Mouse (Mus musculus) limb, embryonic 10.5 days (tissue): Measurements from ENCODE around the gene Sp9. TPM values are rescaled to one million over a fixed set of nuclear protein-coding genes. Genes with fewer than 3 reads are reported as not detected.
A peak's percentile ranks its signal among the peaks of the same experiment; 100 is the strongest.

Source experiments
- DNase-seq: peaks from one replicate; pipeline ENCODE4 v3.0.0-alpha.2; 2017; ENCODE audit warnings: low spot score
- H3K27ac ChIP-seq: fragments of 300-500 bp; sonication (generic); 2 replicates; pipeline ENCODE4 v1.5.1; 2016; ENCODE audit warnings: mild to moderate bottlenecking
- H3K27me3 ChIP-seq: fragments of 300-500 bp; sonication (generic); 2 replicates; pipeline ENCODE4 v1.6.1; 2016; ENCODE audit warnings: low read depth, mild to moderate bottlenecking; ENCODE audit not compliant: poor library complexity, severe bottlenecking
- H3K36me3 ChIP-seq: fragments of 300-500 bp; sonication (generic); 2 replicates; pipeline ENCODE4 v1.6.1; 2016; ENCODE audit warnings: mild to moderate bottlenecking, moderate library complexity
- H3K4me1 ChIP-seq: fragments of 300-500 bp; sonication (generic); 2 replicates; pipeline ENCODE4 v1.6.1; 2016
- H3K4me3 ChIP-seq: fragments of 300-500 bp; sonication (generic); 2 replicates; pipeline ENCODE4 v1.5.1; 2016; ENCODE audit warnings: mild to moderate bottlenecking, moderate library complexity
- H3K9me3 ChIP-seq: fragments of 300-500 bp; sonication (generic); replicated peaks from 2 replicates; pipeline ENCODE4 v1.6.1; 2016; ENCODE audit warnings: mild to moderate bottlenecking
- WGBS: fragments of 180-500 bp; shearing (Covaris S2); methylation state at CpG from one replicate; pipeline ENCODE4 v1.1.7; 2016; 5-methylcytosine and 5-hydroxymethylcytosine counted together
- polyA plus RNA-seq: library from polyadenylated mRNA; unstranded; fragments of >200 nt; fragmentation: Nextera tagmentation; extraction: Ambion mirVana; gene quantifications from 2 replicates; pipeline ENCODE4 v1.2.1, GENCODE M21; 2016

Sp9 gene
- 0.19 and 0.36 TPM in 2 replicates for polyA plus RNA-seq

- H3K4me1 ChIP-seq: peaks cover 57% of the 10 kb centered on the region
- peak within 1 kb of the TSS; percentile 53 for H3K4me3 ChIP-seq
- peaks cover 100% of the 10 kb centered on the region for H3K27me3 ChIP-seq
- H3K9me3 ChIP-seq: no peaks in the 10 kb centered on the region
- 0 out of 2 replicates have a peak within 1 kb of the TSS, but pooled peaks have one; percentile 69 for H3K27ac ChIP-seq
- H3K36me3 ChIP-seq: no peaks in the 10 kb centered on the region
- WGBS: under 1% methylated on average over 48 of the region's 48 CpGs
- DNase-seq: peak; percentile 89
These were observed at the start of gene Sp9 for GRCm38 (mm10) chr2:73271459-73272161. Gene Sp9 (plus strand): TSS chr2:73271925.

DNA sequence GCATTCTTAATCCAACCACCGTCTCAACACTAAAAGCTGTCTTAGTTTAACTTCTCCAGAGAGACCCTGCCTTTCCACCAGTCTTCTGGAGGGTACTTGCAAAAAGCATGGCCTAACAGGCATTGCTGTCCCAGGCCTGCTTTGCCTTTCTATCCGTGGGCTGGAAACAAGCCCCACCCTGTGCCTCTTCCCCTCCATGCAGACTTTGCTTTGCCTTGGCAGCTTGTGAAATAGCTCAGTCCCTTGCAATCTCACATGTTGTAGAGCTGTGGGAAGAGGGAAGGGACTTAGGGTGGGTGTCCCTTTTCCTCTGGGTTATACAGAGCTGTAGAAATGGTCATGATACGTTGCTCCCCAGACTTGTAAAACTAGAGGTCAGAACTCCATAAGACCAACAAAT, 40.6 kb upstream of the Sp9 start:
- 63% methylated on average over 3 of the region's 3 CpGs for WGBS
- no peak overlapping the region for H3K27ac ChIP-seq
- no peaks in the 10 kb centered on the region for H3K27me3 ChIP-seq

DNA sequence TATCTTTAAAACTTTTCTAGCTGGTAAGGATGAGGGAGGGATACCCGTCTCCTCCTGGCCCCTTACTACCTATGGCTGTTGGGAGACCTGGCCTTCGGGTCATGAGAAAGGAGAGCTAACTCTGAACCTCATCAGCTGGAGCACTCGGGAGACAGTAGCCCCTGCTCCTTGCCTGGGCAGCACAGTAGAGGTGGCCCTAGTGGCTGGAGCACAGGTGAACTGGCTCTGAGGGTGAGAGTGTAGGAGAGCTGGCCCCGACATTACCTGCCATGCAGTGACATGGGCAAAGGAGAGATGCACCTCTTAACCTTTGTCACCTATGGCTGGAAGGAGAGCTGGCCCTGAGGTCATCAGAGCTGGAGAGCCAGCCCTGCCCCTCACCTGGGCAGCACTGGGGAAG, 30.4 kb upstream of the Sp9 start:
- no peak overlapping the region for H3K27ac ChIP-seq
- no peaks in the 10 kb centered on the region for H3K9me3 ChIP-seq
- no peak overlapping the region for H3K4me3 ChIP-seq
- no peaks in the 10 kb centered on the region for H3K27me3 ChIP-seq
- WGBS: 78% methylated on average over 4 of the region's 4 CpGs
- H3K36me3 ChIP-seq: no peaks in the 10 kb centered on the region
- DNase-seq: no peak
- H3K4me1 ChIP-seq: peaks cover 9% of the 10 kb centered on the region

More for the DNA sequence above, 40.6 kb upstream of the Sp9 start:
- Histone ChIP-seq H3K4me1 (no peaks in the 10 kb centered on the region), H3K4me3 (no peak overlapping the region), H3K36me3 (no peaks in the 10 kb centered on the region), H3K9me3 (no peaks in the 10 kb centered on the region)
- DNase-seq: no peak

GRCm38 (mm10) chr2:73248701-73249100, 23.0 kb upstream of the Sp9 start:
- H3K9me3 ChIP-seq: no peaks in the 10 kb centered on the region
- H3K36me3 ChIP-seq: no peaks in the 10 kb centered on the region
- H3K4me1 ChIP-seq: peaks cover 6% of the 10 kb centered on the region
- H3K27ac ChIP-seq: no peak overlapping the region
- WGBS: 79% methylated on average over 4 of the region's 4 CpGs
- H3K27me3 ChIP-seq: 0 out of 2 replicates have a peak, but pooled peaks cover 4% of the 10 kb centered on the region
- DNase-seq: no peak
- H3K4me3 ChIP-seq: no peak overlapping the region

GRCm38 (mm10) chr2:73263172-73263765, 8.5 kb upstream of the Sp9 start:
- Histone ChIP-seq H3K27me3 (peaks cover 68% of the 10 kb centered on the region), H3K4me1 (peaks cover 38% of the 10 kb centered on the region), H3K4me3 (peak overlapping the region; percentile 57), H3K36me3 (no peaks in the 10 kb centered on the region), H3K27ac (peak overlapping the region; percentile 78), H3K9me3 (no peaks in the 10 kb centered on the region)
- no peak for DNase-seq
- WGBS: 3% methylated on average over 16 of the region's 16 CpGs

DNA sequence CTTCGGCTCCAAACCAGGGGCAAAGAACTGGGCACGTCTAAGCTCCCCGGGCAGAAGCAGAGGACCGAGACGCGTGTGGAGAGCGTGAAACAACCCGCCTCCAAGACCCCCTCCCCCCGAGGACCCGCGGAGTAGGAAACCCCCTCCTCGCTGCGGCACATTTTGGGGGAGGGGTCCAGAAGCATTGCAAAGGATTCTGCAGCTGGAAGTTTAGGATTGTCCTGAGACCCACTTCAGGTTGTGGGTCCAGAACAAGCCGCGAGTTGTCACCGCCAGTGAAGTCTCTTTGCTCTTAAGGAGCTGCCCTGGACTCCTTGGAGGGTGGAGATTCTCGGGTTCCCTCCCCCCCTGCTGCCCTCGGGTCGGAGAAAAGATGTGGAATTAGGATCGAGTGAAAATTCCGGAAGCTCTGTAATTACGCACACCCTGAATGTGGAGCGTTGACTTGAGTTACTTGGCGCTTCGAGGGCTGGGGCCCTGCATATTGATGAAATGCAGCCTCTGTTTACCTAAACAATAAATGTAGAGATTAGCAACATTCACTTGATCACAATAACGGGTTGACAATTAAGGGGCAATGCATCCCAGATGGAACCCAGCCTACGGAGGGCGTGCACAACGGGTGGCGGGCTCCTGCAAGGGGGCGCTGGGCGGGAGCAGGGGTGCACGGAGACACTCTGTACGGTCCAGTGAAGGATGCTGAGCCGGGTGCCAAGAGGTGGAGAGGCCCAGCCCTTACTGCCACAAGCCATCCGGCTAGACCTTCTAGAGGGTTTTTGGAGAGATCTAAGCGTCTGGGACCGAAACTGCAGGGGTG, 7.7 kb upstream of the Sp9 start:
- Histone ChIP-seq H3K27ac (peak overlapping the region; percentile 78), H3K4me1 (peaks cover 39% of the 10 kb centered on the region), H3K36me3 (no peaks in the 10 kb centered on the region), H3K9me3 (no peaks in the 10 kb centered on the region), H3K27me3 (peaks cover 75% of the 10 kb centered on the region), H3K4me3 (peak overlapping the region; percentile 57)
- DNase-seq: peak; percentile 72
- WGBS: under 1% methylated on average over 38 of the region's 38 CpGs

DNA sequence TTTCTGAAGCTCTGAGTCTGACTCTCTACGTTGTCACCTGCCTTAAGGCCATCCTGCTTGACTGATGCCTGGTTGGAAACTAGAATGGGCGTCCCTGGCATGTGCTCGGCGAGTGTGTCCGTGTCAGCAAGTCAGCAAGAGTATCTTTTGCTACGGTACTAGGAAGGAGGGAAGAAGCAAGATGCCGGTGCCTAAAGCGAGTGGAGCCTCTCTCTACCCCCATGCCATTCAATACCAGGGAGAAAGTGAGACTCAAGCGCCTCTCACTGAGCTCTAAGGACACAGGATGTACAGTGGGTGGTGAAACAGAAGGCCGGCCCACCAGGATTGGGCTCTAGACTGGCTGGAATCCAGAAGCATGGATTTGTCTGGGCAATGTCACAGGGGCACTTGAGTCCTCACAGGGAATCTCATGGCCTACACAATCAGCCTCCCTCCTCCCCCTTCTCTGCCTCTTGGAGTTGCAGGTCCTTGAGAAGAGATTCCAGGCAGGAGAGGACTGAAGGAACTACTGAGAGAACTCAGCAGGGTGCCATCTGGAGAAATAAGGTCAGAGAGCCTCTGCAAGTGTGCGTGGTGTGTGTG, 7.0 kb upstream of the Sp9 start:
- WGBS: 3% methylated on average over 11 of the region's 11 CpGs
- peaks cover 44% of the 10 kb centered on the region for H3K4me1 ChIP-seq
- DNase-seq: peak; percentile 57
- no peaks in the 10 kb centered on the region for H3K9me3 ChIP-seq
- H3K4me3 ChIP-seq: peak overlapping the region; percentile 57
- no peaks in the 10 kb centered on the region for H3K36me3 ChIP-seq
- H3K27ac ChIP-seq: no peak overlapping the region
- H3K27me3 ChIP-seq: peaks cover 82% of the 10 kb centered on the region

DNA sequence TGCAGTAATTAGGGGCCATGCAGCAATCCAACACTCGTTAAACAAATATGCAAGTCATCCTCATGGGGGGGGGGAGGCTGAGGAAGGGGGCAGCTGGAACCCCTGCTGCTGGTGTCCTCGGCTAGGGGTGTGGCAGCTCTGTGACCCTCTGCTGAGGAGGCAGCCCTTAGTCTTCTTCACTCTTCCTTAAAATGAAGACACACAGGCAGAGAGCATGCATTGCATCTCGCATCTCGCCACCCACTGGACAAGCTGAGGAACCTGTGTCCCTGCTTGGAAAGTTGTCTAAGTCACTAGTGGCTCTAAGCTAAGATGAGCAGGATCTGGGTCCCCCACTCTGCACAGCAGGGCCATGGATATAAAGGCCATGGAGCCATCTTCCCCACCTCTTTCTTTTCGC, 5.7 kb upstream of the Sp9 start:
- H3K4me3 ChIP-seq: no peak overlapping the region
- H3K4me1 ChIP-seq: peaks cover 55% of the 10 kb centered on the region
- no peak overlapping the region for H3K27ac ChIP-seq
- peak; percentile 41 for DNase-seq
- WGBS: 3% methylated on average over 5 of the region's 5 CpGs
- no peaks in the 10 kb centered on the region for H3K36me3 ChIP-seq
- H3K27me3 ChIP-seq: peaks cover 95% of the 10 kb centered on the region
- no peaks in the 10 kb centered on the region for H3K9me3 ChIP-seq

DNA sequence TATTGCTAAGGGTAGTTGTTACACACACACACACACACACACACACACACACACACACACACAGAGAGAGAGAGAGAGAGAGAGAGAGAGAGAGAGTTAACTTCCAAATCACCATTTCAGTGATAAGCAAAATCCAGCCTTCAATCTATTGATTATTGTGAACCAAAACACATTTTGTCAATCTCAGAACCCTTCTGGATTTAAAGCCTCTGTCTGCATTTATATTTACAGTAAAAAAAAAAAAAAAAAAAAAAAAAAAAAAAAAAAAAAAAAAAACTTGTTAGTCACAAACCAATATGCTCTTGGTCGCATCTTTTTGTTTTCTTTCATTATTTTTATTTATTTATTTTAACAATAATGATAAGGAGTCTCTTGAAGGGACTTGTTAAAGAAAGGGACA, 5.1 kb upstream of the Sp9 start:
- H3K27ac ChIP-seq: no peak overlapping the region
- H3K4me3 ChIP-seq: no peak overlapping the region
- WGBS: 56% methylated on average over 1 of the region's 1 CpGs
- no peaks in the 10 kb centered on the region for H3K9me3 ChIP-seq
- DNase-seq: no peak
- peaks cover 61% of the 10 kb centered on the region for H3K4me1 ChIP-seq
- peaks cover 100% of the 10 kb centered on the region for H3K27me3 ChIP-seq
- no peaks in the 10 kb centered on the region for H3K36me3 ChIP-seq

GRCm38 (mm10) chr2:73267231-73267630, 4.5 kb upstream of the Sp9 start:
- WGBS: 15% methylated on average over 3 of the region's 3 CpGs
- H3K9me3 ChIP-seq: no peaks in the 10 kb centered on the region
- H3K27ac ChIP-seq: no peak overlapping the region
- no peak overlapping the region for H3K4me3 ChIP-seq
- H3K4me1 ChIP-seq: peaks cover 67% of the 10 kb centered on the region
- no peak for DNase-seq
- peaks cover 100% of the 10 kb centered on the region for H3K27me3 ChIP-seq
- H3K36me3 ChIP-seq: no peaks in the 10 kb centered on the region

DNA sequence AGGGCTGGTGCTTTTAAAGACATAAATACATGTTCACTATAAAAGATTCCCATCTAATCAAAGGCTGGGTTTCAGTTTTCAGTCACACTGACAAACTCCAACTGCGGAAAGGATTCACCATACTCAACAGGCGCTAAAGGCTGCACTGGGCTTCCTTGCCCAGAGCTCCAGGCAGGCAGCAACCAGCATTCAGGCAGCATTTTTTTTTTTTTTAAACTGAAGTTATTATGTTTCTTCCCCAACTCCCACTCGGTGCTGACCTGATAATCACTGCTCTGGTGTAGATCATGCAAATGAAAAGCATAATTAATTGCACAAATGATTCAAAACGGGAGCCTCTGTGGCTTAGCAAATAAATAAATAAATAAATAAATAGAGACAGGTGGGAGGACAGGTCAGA, 3.9 kb upstream of the Sp9 start:
- DNase-seq: no peak
- H3K27me3 ChIP-seq: peaks cover 100% of the 10 kb centered on the region
- no peaks in the 10 kb centered on the region for H3K36me3 ChIP-seq
- no peak overlapping the region for H3K4me3 ChIP-seq
- peaks cover 70% of the 10 kb centered on the region for H3K4me1 ChIP-seq
- no peaks in the 10 kb centered on the region for H3K9me3 ChIP-seq
- WGBS: under 1% methylated on average over 4 of the region's 4 CpGs
- no peak overlapping the region for H3K27ac ChIP-seq

DNA sequence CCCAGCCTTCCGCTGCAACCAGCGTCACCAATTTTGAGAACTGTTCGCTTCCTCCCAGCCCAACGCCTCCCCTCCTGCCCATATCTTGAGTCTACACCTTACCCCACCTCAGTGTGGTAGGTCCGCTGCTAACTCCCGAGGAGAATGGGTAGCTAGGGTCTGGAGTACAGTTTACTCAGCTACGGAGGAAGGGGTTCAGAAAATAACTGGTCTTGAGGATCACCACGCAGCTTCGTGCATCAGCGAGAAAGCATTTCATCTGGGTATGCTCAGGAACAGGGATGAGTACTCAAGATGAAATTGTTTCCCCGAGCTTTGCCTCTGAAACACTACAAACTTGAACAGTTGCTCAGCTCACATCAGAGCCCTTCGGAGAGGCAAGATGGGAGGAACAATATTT, 3.4 kb upstream of the Sp9 start:
- whole genome bisulfite sequencing: 2% methylated on average over 12 of the region's 12 CpGs
- Histone ChIP-seq H3K4me1 (peaks cover 70% of the 10 kb centered on the region), H3K27ac (no peak overlapping the region), H3K4me3 (no peak overlapping the region), H3K36me3 (no peaks in the 10 kb centered on the region), H3K9me3 (no peaks in the 10 kb centered on the region), H3K27me3 (peaks cover 100% of the 10 kb centered on the region)
- DNase-seq: peak; percentile 58
